Mouse (Mus musculus): ENCODE measurements around the gene Cyp24a1.

Cyp24a1 gene

DNA sequence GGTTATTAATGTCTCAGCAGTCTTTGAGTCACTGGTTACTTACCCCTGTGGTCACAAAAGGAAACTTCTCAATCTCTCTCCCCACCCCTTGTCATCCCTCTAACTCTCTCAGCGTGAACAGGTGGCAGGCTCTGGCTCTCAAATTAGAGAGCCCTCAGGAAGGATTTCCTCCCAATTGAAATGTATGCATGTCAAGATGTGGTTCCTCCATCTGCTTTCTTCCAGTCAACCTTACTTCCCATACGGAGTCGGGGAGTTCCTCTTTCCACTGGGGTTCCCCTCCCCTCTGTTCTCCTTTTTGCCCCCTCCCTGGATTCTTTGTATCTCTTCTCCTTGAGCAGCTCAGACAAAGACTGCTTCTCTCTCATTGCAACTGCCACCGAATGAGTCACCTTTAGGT, 60.7 kb downstream of the Cyp24a1 start:
- DNase-seq: no peak

Data from heart, adult 11 months (tissue).